Mouse (Mus musculus) bone marrow macrophage, adult 2 months (primary cell): ENCODE data around the gene Ralgps2. TPM values are rescaled to one million over a fixed set of nuclear protein-coding genes. Genes with fewer than 3 reads are reported as not detected.

ENCODE experiments used
- H3K27ac ChIP-seq: 2 replicates; pipeline ENCODE4 v1.5.1; 2012; ENCODE audit warnings: low read depth, low read length; ENCODE audit not compliant: insufficient read depth
- H3K4me1 ChIP-seq: 2 replicates; pipeline ENCODE4 v1.6.1; 2012; ENCODE audit warnings: low read length; ENCODE audit not compliant: control insufficient read depth, insufficient read depth
- H3K4me3 ChIP-seq: 2 replicates; pipeline ENCODE4 v1.5.1; 2012; ENCODE audit warnings: mild to moderate bottlenecking, low read length, moderate library complexity; ENCODE audit not compliant: insufficient read depth
- CTCF ChIP-seq: IDR thresholded peaks from 2 replicates; pipeline ENCODE4 v1.5.1; 2012; ENCODE audit warnings: low read depth, mild to moderate bottlenecking, low read length, moderate library complexity
- POLR2A ChIP-seq: IDR thresholded peaks from 2 replicates; pipeline ENCODE4 v1.6.1; 2012; ENCODE audit warnings: mild to moderate bottlenecking, low read depth, low read length, borderline replicate concordance
- polyA plus RNA-seq: library from polyadenylated mRNA; stranded (reverse); fragments of >200 nt; gene quantifications from 2 replicates; pipeline ENCODE4 v1.2.4, GENCODE M21; 2012; ENCODE audit not compliant: missing spikeins, insufficient read depth, insufficient read length

Ralgps2 gene
- polyA plus RNA-seq, 1 experiment: 13.0 TPM

DNA sequence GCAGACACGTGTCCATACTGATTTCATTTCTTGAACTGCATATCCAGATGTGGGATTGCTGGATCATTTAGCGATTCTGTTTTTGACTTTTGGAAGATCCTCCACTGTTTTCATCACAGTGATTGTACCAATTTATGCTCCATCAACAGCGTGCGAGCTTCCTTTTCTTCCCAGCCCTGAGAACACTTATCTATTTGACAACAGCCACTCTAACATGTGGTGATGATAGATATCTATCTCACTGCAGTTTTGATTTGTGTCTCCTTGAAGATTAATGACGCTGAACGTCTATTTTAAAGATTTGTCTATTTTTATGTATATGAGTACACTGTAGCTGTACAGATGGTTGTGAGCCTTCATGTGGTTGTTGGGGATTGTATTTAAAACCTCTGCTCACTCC, 34.4 kb upstream of the Ralgps2 start:
- Histone ChIP-seq H3K4me1 (no peaks in the 10 kb centered on the region), H3K27ac (no peak overlapping the region), H3K4me3 (no peak overlapping the region)
- TF ChIP-seq POLR2A (no peak), CTCF (no peak)

DNA sequence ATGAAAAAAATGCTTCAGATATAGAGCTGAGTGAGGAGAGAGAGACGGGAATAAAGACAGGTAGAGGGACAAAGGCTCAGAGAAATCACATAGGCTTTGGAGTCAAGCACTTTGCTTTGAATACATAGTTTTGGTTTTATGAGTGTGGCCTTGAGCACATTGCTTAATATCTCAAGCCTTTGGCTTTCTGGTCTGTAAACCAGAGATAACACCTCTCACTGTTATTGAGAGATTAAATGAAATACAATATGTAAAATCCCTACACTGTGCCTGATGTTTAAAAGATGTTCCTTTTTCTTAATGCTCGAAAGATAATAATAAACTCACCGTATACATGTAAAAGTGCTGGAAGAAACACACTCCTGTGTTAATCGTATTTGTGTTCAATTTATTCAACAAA, 33.0 kb upstream of the Ralgps2 start:
- no peaks in the 10 kb centered on the region for H3K4me1 ChIP-seq
- no peak for TF ChIP-seq CTCF
- no peak for TF ChIP-seq POLR2A
- no peak overlapping the region for H3K4me3 ChIP-seq
- no peak overlapping the region for H3K27ac ChIP-seq

DNA sequence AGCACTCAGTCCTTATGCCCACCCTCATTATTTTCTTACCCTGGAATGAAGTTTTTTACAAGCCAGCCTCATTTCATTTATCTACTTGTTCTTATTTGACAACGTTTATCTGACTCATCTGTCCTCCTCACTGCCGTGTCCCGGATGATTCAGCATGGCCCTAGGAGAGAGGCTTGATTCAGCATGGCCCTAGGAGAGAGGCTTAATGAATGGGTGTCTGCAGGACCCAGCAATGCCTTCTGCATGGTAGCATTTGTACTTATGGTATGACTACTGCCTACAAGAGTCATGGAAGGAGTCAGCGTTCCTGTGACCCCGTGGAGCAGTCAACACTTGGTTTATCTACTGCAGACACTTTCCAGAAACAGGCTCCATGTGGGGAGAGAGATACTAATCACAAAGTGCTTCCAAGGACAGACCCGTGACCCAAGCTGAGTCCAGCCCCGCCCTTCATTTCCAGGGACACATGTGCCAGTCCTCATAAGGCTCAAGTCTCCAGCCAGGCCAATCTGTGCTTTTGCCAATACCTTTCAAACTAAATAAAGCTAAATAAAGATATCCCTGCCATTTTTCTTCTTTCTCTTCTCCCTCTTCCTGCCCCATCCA, 31.9 kb upstream of the Ralgps2 start:
- no peak overlapping the region for H3K27ac ChIP-seq
- TF ChIP-seq CTCF (no peak), POLR2A (no peak)
- no peak overlapping the region for H3K4me3 ChIP-seq
- no peaks in the 10 kb centered on the region for H3K4me1 ChIP-seq

DNA sequence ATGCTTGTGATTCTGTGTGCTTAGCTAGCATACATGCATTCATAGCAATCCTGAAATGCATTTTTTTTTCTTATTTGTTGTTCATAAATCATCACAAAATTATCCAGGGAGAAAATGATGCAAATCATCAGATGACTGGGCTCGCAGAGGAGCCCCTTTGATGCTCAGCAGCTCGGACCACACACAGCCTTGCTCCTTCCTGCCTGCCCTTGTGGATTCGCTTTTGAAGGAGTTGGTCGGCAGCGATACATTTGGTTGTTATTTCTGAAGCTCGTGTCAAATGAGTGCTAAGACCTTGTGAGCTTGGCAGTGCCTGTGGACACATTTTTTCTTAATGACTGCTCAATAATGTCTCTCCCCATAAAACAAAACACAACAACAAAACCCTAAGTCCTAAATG, 31.2 kb upstream of the Ralgps2 start:
- Histone ChIP-seq H3K4me3 (no peak overlapping the region), H3K4me1 (no peaks in the 10 kb centered on the region), H3K27ac (no peak overlapping the region)
- no peak for TF ChIP-seq CTCF

DNA sequence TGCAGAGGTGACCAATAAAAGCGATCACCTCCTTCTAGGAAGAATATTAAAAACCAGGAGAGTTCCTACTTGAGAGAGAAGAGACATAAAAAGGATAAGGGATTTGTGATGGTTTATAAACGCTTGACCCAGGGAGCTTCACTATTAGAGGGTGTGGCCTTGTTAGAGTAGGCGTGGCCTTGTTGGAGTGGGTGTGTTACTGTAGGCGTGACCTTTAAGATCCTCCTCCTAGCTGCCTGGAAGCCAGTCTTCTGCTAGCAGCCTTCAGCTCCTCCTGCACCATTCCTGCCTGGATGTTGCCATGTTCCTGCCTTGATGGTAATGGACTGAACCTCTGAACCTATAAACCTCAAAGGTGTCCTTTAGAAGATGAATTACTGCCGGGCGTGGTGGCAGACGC, 28.7 kb upstream of the Ralgps2 start:
- no peaks in the 10 kb centered on the region for H3K4me1 ChIP-seq
- H3K4me3 ChIP-seq: no peak overlapping the region
- no peak overlapping the region for H3K27ac ChIP-seq
- TF ChIP-seq CTCF: no peak
- TF ChIP-seq POLR2A: no peak

DNA sequence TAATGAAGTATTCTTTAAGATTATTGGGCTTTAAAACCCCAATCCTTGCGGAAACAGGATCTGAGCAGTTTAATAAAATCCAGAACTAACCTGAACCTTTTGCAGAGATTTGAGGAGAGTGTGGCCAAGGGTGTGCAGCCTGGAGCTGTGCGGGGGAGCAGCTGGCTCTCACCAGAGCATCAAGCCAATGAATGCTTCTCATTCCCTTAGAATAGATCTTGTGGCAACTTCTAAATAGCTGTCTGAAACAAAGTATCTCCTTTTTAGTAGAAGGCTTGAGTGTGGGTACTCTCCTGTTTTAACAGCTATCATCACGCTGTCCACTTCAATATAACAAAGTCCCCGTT, 25.1 kb upstream of the Ralgps2 start:
- Histone ChIP-seq H3K4me1 (no peaks in the 10 kb centered on the region), H3K27ac (no peak overlapping the region), H3K4me3 (no peak overlapping the region)
- TF ChIP-seq POLR2A (no peak), CTCF (no peak)

DNA sequence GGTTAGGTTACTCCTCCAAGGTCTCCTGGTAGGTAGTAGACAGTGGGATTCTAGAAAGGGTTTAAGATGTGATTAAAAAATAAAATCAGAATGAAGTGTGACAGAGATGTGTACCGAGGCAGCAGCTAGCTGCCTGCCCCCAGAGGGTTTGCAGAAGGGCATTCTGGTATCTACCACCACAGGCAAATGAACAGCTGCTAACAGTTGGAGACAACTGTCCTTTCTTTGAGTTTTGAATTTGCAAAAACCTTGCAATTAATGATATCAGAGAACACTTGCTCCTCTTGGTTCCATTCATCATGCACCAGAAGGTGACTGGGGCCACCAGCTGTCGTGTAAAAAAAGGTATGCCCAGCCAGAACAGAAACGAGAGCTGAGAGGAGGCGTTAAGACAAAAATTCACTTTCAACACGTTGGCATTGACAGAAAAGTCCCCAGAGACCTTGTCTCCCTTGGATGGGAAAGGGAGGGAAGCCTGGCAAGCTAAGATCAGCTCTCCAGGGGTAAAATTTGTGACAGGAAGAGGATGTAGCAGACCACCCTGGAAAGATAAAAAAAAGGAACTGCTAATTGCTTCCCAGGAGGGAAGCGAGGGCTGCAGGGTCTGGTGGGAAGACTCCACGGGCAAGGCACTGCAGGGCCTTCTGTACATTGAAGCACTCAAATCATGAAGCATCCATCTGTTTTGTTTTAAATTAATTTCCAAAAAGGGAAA, 24.6 kb upstream of the Ralgps2 start:
- Histone ChIP-seq H3K4me3 (no peak overlapping the region), H3K27ac (no peak overlapping the region), H3K4me1 (no peaks in the 10 kb centered on the region)
- no peak for TF ChIP-seq POLR2A
- TF ChIP-seq CTCF: no peak

DNA sequence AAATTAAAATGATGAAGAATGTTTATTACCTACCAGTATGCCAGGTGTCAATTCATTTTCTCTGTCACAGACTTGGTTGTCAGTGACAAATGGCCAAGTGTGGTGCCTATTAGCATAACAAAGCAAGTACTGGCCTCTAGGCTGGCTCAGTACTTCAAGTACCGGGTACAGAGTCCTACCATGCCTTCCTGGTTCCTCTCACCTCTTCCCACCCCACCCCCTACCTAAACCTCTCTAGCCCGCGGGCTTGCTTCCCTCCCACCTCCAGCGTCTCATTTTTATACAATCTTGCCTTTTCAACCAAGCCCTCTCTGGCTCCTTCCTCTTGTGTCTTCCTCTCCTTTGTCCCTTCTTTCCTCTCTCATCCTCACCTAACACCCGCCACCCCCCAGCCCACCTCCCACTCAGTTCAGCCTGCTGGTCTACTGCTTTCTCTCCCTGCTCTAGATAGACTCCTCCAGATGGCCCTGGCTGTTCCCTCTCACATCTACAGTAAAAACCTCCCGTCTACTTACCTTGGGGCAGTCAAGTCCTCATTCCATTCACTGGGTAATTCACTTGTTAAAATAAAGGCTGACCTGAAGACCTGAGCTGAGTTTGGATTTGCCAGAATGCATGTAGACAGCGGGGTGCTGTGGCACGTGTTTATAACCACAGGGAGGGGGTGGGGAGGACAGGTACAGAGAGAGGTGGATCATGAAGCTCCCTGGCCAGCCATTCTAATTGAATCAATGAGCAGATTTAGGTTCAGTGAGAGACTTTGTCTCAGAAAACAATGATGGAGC, 22.2 kb upstream of the Ralgps2 start:
- TF ChIP-seq CTCF: no peak
- no peak for TF ChIP-seq POLR2A
- Histone ChIP-seq H3K4me1 (no peaks in the 10 kb centered on the region), H3K4me3 (no peak overlapping the region)

DNA sequence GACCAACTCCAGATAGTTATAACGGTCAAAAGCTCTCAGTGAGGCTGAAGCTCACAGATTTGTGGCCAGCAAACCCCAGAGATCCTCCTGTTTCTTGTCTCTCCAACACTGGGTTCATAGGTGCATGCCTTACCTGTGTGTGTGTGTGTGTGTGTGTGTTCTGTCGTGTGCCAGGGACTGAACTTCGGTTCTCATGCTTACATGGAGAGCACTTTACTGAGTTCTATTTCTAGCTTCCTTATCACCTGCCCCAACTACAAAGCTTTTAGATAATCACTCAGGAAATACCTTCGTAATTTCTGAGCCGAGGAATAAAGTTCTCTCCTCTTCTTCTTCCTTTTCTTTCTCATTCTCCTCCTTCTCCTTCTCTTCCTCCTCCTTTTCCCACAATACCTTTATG, 19.6 kb upstream of the Ralgps2 start:
- no peak overlapping the region for H3K4me3 ChIP-seq
- H3K27ac ChIP-seq: no peak overlapping the region
- TF ChIP-seq POLR2A: no peak
- no peak for TF ChIP-seq CTCF
- H3K4me1 ChIP-seq: no peaks in the 10 kb centered on the region

More for the DNA sequence above, 22.2 kb upstream of the Ralgps2 start:
- no peak overlapping the region for H3K27ac ChIP-seq

DNA sequence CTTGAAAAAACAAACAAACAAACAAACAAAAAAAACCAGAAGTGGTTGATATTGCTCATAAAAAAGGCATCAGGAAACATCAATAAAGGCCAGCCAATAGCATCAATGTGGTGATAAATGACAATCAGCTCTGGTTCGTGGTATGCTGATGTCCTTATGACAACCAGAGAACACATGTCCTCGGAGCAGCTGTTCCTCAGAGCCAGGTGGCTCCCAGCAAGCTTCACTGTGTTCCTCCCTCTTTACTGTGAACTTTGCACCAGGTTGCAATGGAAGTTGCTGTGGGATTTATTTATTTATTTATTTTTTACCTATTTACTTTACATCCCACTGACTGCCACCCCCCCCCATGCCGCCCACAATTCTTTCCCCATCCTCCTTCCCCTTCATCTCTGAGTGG, 17.9 kb upstream of the Ralgps2 start:
- TF ChIP-seq POLR2A: no peak
- TF ChIP-seq CTCF: no peak
- H3K4me1 ChIP-seq: no peaks in the 10 kb centered on the region

More for the DNA sequence above, 17.9 kb upstream of the Ralgps2 start:
- no peak overlapping the region for H3K27ac ChIP-seq
- no peak overlapping the region for H3K4me3 ChIP-seq
